In genomic region chr6:113483729-113484128, GRCm38 (mm10) we compare ENCODE assay signal across 8 mouse cellular contexts. TPM values are rescaled to one million over a fixed set of nuclear protein-coding genes. Genes with fewer than 3 reads are reported as not detected.
DNase-seq lines count a peak whose midpoint lies in the region; ATAC-seq lines count a peak whose summit lies in the region.

No protein-coding gene starts in this region.

- H3K27ac ChIP-seq in heart, embryonic 13.5 days (replicated peaks), result peak overlapping the region; percentile 91
- H3K27ac ChIP-seq in liver, embryonic 11.5 days (ENCODE audit: low read depth, low read length), result peak overlapping the region; percentile 80
- peak overlapping the region; percentile 92 for H3K27ac ChIP-seq in neural tube, embryonic 13.5 days (replicated peaks)

- 12% methylated on average over 10 of the region's 10 CpGs for WGBS in heart, embryonic 13.5 days
- 9% methylated on average over 10 of the region's 10 CpGs for WGBS in liver, embryonic 11.5 days
- 11% methylated on average over 10 of the region's 10 CpGs for WGBS in neural tube, embryonic 13.5 days

- peak overlapping the region; percentile 85 for H3K9ac ChIP-seq in heart, embryonic 13.5 days
- peak overlapping the region; percentile 74 for H3K9ac ChIP-seq in liver, embryonic 11.5 days (ENCODE audit: low read depth, low read length)
- peak overlapping the region; percentile 90 for H3K9ac ChIP-seq in neural tube, embryonic 13.5 days

- peak; percentile 24 to 36 for DNase-seq in adrenal gland, adult 18-20 months (ENCODE audit: low spot score in 2 of 2)
- no peak for DNase-seq in adrenal gland, adult 8-10 months
- DNase-seq in thymus, postnatal 4 days, result peak; percentile 38
- no peak for DNase-seq in thymus, postnatal 25 days
- DNase-seq in liver, embryonic 11.5 days (ENCODE audit: low spot score), result no peak

- H3K9me3 ChIP-seq in heart, embryonic 13.5 days, result no peaks in the 10 kb centered on the region
- no peaks in the 10 kb centered on the region for H3K9me3 ChIP-seq in liver, embryonic 11.5 days (ENCODE audit: control insufficient read depth, low read length)
- H3K9me3 ChIP-seq in neural tube, embryonic 13.5 days, result no peaks in the 10 kb centered on the region

- H3K36me3 ChIP-seq in heart, embryonic 13.5 days, result peaks cover 21% of the 10 kb centered on the region
- H3K36me3 ChIP-seq in liver, embryonic 11.5 days (ENCODE audit: control insufficient read depth, insufficient read depth, low read length), result peaks cover 2% of the 10 kb centered on the region; the same call in 1 of the 2 replicates
- peaks cover 26% of the 10 kb centered on the region for H3K36me3 ChIP-seq in neural tube, embryonic 13.5 days

- no peak for ATAC-seq in heart, embryonic 13.5 days (ENCODE audit: extremely low read depth, insufficient number of reproducible peaks, low FRiP score, low TSS enrichment)
- ATAC-seq in liver, embryonic 11.5 days (replicated peaks; ENCODE audit: low FRiP score), result peak; percentile 50
- peak; percentile 55 for ATAC-seq in neural tube, embryonic 13.5 days (ENCODE audit: low read depth)
- no peak for ATAC-seq in activated CD4-positive, CD25-positive, alpha-beta regulatory T cell, adult 4 months

- H3K27me3 ChIP-seq in heart, embryonic 13.5 days (replicated peaks), result peaks cover 27% of the 10 kb centered on the region
- H3K27me3 ChIP-seq in liver, embryonic 11.5 days (replicated peaks; ENCODE audit: control insufficient read depth, insufficient read depth, low read length), result peaks cover 23% of the 10 kb centered on the region
- peaks cover 10% of the 10 kb centered on the region; the same call in 1 of the 2 replicates for H3K27me3 ChIP-seq in neural tube, embryonic 13.5 days

- H3K4me1 ChIP-seq in heart, embryonic 13.5 days, result peaks cover 45% of the 10 kb centered on the region
- H3K4me1 ChIP-seq in liver, embryonic 11.5 days (replicated peaks; ENCODE audit: control insufficient read depth, insufficient read depth, low read length), result peaks cover 17% of the 10 kb centered on the region
- peaks cover 49% of the 10 kb centered on the region for H3K4me1 ChIP-seq in neural tube, embryonic 13.5 days (replicated peaks)

- H3K4me2 ChIP-seq in heart, embryonic 13.5 days, result peak overlapping the region; percentile 82
- H3K4me2 ChIP-seq in liver, embryonic 11.5 days, result peak overlapping the region; percentile 97
- peak overlapping the region; percentile 89 for H3K4me2 ChIP-seq in neural tube, embryonic 13.5 days

- H3K4me3 ChIP-seq in heart, embryonic 13.5 days, result peak overlapping the region; percentile 56
- H3K4me3 ChIP-seq in liver, embryonic 11.5 days (ENCODE audit: low read depth, low read length), result peak overlapping the region; percentile 59
- H3K4me3 ChIP-seq in neural tube, embryonic 13.5 days, result peak overlapping the region; percentile 66

RNA-seq across cellular contexts. Expression of gene Creld1, which starts 0.6 kb away (rescaled TPM):
- 10 to 100 TPM; 53.7 to 55.8 TPM for total RNA-seq in adrenal gland, adult 18-20 months (2021)
- total RNA-seq in adrenal gland, adult 8-10 months (2022), result 10 to 100 TPM; 60.8 to 69.9 (median 67.4) TPM
- 37.6 and 46.9 TPM in 2 replicates for polyA plus RNA-seq in heart, embryonic 13.5 days (2015; fragmentation: Nextera tagmentation; extraction: Ambion mirVana)
- polyA plus RNA-seq in liver, embryonic 11.5 days (2014; fragmentation: Nextera tagmentation; extraction: Ambion mirVana), result 17.5 and 18.5 TPM in 2 replicates
- 78.9 and 79.0 TPM in 2 replicates for polyA plus RNA-seq in neural tube, embryonic 13.5 days (2015; fragmentation: Nextera tagmentation; extraction: Ambion mirVana)
- polyA plus RNA-seq in activated CD4-positive, CD25-positive, alpha-beta regulatory T cell, adult 4 months (2017; shearing (Covaris generic)), result 1 to 10 TPM; 2.7 to 8.0 TPM

RNA-seq across cellular contexts. Expression of gene Il17rc, which starts 12.5 kb away (rescaled TPM):
- 10 to 100 TPM; 19.9 to 26.9 TPM for total RNA-seq in adrenal gland, adult 18-20 months (2021)
- total RNA-seq in adrenal gland, adult 8-10 months (2022), result 10 to 100 TPM; 17.5 to 29.1 (median 24.0) TPM
- 4.4 and 6.7 TPM in 2 replicates for polyA plus RNA-seq in heart, embryonic 13.5 days (2015; fragmentation: Nextera tagmentation; extraction: Ambion mirVana)
- 4.6 and 5.3 TPM in 2 replicates for polyA plus RNA-seq in liver, embryonic 11.5 days (2014; fragmentation: Nextera tagmentation; extraction: Ambion mirVana)
- 2.1 and 2.9 TPM in 2 replicates for polyA plus RNA-seq in neural tube, embryonic 13.5 days (2015; fragmentation: Nextera tagmentation; extraction: Ambion mirVana)
- not detected for polyA plus RNA-seq in activated CD4-positive, CD25-positive, alpha-beta regulatory T cell, adult 4 months (2017; shearing (Covaris generic))

RNA-seq across cellular contexts. Expression of gene Prrt3, which starts 18.0 kb away (rescaled TPM):
- total RNA-seq in adrenal gland, adult 18-20 months (2021), result under 1 TPM in 1 of 2 experiments, not detected in 1; 0.32 TPM
- under 1 TPM; 0.20 to 0.40 (median 0.31) TPM for total RNA-seq in adrenal gland, adult 8-10 months (2022)
- 0.20 and 0.36 TPM in 2 replicates for polyA plus RNA-seq in heart, embryonic 13.5 days (2015; fragmentation: Nextera tagmentation; extraction: Ambion mirVana)
- 0.16 TPM in 2 replicates for polyA plus RNA-seq in liver, embryonic 11.5 days (2014; fragmentation: Nextera tagmentation; extraction: Ambion mirVana)
- polyA plus RNA-seq in neural tube, embryonic 13.5 days (2015; fragmentation: Nextera tagmentation; extraction: Ambion mirVana), result 5.2 and 5.6 TPM in 2 replicates
- polyA plus RNA-seq in activated CD4-positive, CD25-positive, alpha-beta regulatory T cell, adult 4 months (2017; shearing (Covaris generic)), result under 1 TPM in 1 of 2 experiments, not detected in 1; 0.20 TPM

RNA-seq across cellular contexts. Expression of gene Il17re, which starts 25.4 kb away (rescaled TPM):
- total RNA-seq in adrenal gland, adult 18-20 months (2021), result 1 to 10 TPM in 1 of 2 experiments, under 1 TPM in 1; 0.83 to 2.6 TPM
- total RNA-seq in adrenal gland, adult 8-10 months (2022), result 1 to 10 TPM in 3 of 4 experiments, under 1 TPM in 1; 0.74 to 1.9 (median 1.1) TPM
- 1.1 and 1.2 TPM in 2 replicates for polyA plus RNA-seq in heart, embryonic 13.5 days (2015; fragmentation: Nextera tagmentation; extraction: Ambion mirVana)
- polyA plus RNA-seq in liver, embryonic 11.5 days (2014; fragmentation: Nextera tagmentation; extraction: Ambion mirVana), result 0.74 and 1.5 TPM in 2 replicates
- polyA plus RNA-seq in neural tube, embryonic 13.5 days (2015; fragmentation: Nextera tagmentation; extraction: Ambion mirVana), result 0.37 and 0.38 TPM in 2 replicates
- polyA plus RNA-seq in activated CD4-positive, CD25-positive, alpha-beta regulatory T cell, adult 4 months (2017; shearing (Covaris generic)), result under 1 TPM; 0.97 TPM

RNA-seq across cellular contexts. Expression of gene Jagn1, which starts 41.4 kb away (rescaled TPM):
- total RNA-seq in adrenal gland, adult 18-20 months (2021), result 10 to 100 TPM; 47.2 to 49.7 TPM
- 10 to 100 TPM; 40.6 to 52.5 (median 46.4) TPM for total RNA-seq in adrenal gland, adult 8-10 months (2022)
- 59.5 and 67.6 TPM in 2 replicates for polyA plus RNA-seq in heart, embryonic 13.5 days (2015; fragmentation: Nextera tagmentation; extraction: Ambion mirVana)
- polyA plus RNA-seq in liver, embryonic 11.5 days (2014; fragmentation: Nextera tagmentation; extraction: Ambion mirVana), result 72.1 and 72.7 TPM in 2 replicates
- polyA plus RNA-seq in neural tube, embryonic 13.5 days (2015; fragmentation: Nextera tagmentation; extraction: Ambion mirVana), result 91.8 and 95.8 TPM in 2 replicates
- polyA plus RNA-seq in activated CD4-positive, CD25-positive, alpha-beta regulatory T cell, adult 4 months (2017; shearing (Covaris generic)), result 10 to 100 TPM; 40.7 to 68.9 TPM

Comparison
In these comparisons a context has a peak if more than half of its experiments do, and no peak if none do; other contexts are left out.
1. DNase-seq: peak in adrenal gland, adult 18-20 months (2 of 2) and thymus, postnatal 4 days (single experiment); none in adrenal gland, adult 8-10 months (single experiment), thymus, postnatal 25 days (single experiment) and liver, embryonic 11.5 days (single experiment).
2. ATAC-seq: peak in liver, embryonic 11.5 days (single experiment) and neural tube, embryonic 13.5 days (single experiment); none in heart, embryonic 13.5 days (single experiment) and activated CD4-positive, CD25-positive, alpha-beta regulatory T cell, adult 4 months (single experiment).
3. Peak in every context shown above with its lines, with median percentiles within 50 percentile points of each other: H3K27ac ChIP-seq, H3K4me2 ChIP-seq, H3K4me3 ChIP-seq and H3K9ac ChIP-seq.